Mouse (Mus musculus): ENCODE measurements at regions not wholly inside any gene's neighbourhood (a gene's known extent, or its start where the extent isn't known, plus 50 kb on each side); places are given as distances from the start of the nearest gene placed in this dataset.

DNA sequence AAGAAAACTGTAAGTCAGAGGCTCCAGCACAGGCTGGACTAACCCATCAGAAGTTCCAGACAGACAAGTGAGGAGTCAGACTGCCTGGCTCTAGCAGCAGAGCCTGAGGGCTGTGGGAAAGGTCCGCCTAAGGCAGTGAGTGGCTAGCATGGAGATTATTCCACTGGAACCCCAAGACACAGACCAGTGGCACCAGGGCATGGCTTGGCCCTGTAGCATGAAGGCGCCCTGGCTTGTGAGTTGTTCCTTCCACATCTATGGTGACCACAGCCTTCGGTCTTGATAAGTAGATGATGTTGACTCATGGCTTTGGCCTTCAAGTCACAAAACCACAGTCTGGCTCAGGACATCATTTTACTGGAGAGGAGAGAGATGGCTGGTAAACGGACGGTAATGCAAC, 60.7 kb upstream of the Myl10 start:
- no peaks in the 10 kb centered on the region for H3K9me3 ChIP-seq
- no peaks in the 10 kb centered on the region for H3K4me1 ChIP-seq
- no peak overlapping the region for H3K4me3 ChIP-seq
- H3K27me3 ChIP-seq (ENCODE audit: insufficient read depth, poor library complexity, severe bottlenecking), result no peaks in the 10 kb centered on the region
- no peak overlapping the region for H3K27ac ChIP-seq
- H3K36me3 ChIP-seq, result no peaks in the 10 kb centered on the region
- no peak for DNase-seq (ENCODE audit: low spot score)
- WGBS, result 82% methylated on average over 5 of the region's 5 CpGs

DNA sequence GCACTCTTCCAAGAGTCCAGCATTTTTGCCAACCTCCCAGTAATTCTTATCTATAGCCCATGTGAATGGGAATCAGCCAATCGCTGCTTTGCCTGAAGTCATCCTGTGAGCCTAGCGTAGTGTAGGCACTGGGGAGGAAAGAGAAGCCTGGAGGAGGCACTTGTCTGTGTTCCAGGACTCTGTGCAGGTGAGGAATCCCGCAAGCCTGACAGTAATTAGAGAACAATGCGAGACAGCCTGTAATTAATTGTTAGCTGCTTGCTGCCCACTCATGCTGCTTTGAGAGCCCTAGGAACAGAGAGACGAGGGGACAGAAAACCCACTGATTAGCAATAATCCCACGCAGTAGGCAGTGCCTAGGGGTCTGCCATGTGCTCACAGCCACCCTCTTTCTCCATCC, 59.0 kb upstream of the Myl10 start:
- H3K27me3 ChIP-seq (ENCODE audit: insufficient read depth, poor library complexity, severe bottlenecking), result no peaks in the 10 kb centered on the region
- H3K27ac ChIP-seq, result no peak overlapping the region
- H3K4me1 ChIP-seq, result peaks cover 4% of the 10 kb centered on the region; the same call in 1 of the 2 replicates
- H3K36me3 ChIP-seq, result no peaks in the 10 kb centered on the region
- 77% methylated on average over 6 of the region's 6 CpGs for WGBS
- no peak for DNase-seq (ENCODE audit: low spot score)
- no peaks in the 10 kb centered on the region for H3K9me3 ChIP-seq
- H3K4me3 ChIP-seq, result no peak overlapping the region

DNA sequence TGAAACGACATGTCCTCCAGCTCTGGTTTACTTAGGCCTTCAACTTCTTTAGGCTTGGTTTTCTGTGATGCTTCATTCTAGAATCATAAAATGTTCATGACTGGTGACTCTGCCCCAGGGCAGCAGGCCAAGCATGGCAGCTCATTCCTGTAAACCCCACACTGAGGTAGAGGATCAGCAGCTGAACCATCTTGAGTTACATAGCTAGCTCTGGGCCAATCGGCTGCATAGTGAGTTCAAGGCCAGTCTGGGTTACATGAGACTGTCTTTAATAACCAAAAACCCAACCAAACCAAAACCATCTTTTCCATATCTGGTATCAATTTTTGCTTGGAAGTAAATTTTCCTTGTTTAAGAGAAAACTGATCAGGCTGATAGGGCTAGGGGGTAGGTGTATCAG, 57.8 kb upstream of the Myl10 start:
- H3K4me3 ChIP-seq, result no peak overlapping the region
- no peaks in the 10 kb centered on the region for H3K9me3 ChIP-seq
- no peak overlapping the region for H3K27ac ChIP-seq
- no peak for DNase-seq (ENCODE audit: low spot score)
- H3K4me1 ChIP-seq, result peaks cover 4% of the 10 kb centered on the region; the same call in 1 of the 2 replicates
- no peaks in the 10 kb centered on the region for H3K36me3 ChIP-seq
- WGBS, result 87% methylated on average over 2 of the region's 2 CpGs
- no peaks in the 10 kb centered on the region for H3K27me3 ChIP-seq (ENCODE audit: insufficient read depth, poor library complexity, severe bottlenecking)

DNA sequence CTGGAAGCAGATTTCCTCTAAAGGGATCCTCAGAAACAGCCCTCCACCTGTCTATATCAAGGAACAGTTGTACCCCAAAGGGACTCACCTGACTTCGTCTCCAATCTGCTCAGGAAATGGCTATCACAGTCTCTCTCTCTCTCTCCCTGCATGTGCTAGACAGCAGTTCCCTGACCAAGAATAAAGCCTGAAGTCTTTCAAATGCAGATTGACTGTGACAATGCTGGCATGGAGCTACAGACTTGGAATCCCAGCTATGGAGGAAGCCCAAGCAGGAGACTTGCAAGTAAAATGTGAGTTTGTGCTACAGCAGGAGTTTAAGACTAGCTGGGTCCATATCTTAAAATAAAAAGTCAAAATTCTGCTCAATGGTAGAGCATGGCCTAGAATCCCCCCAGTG, 56.5 kb upstream of the Myl10 start:
- peaks cover 4% of the 10 kb centered on the region; the same call in 1 of the 2 replicates for H3K4me1 ChIP-seq
- DNase-seq (ENCODE audit: low spot score), result no peak
- H3K27ac ChIP-seq, result no peak overlapping the region
- no peaks in the 10 kb centered on the region for H3K27me3 ChIP-seq (ENCODE audit: insufficient read depth, poor library complexity, severe bottlenecking)
- no peaks in the 10 kb centered on the region for H3K36me3 ChIP-seq
- 51% methylated on average over 1 of the region's 1 CpGs for WGBS
- no peak overlapping the region for H3K4me3 ChIP-seq
- H3K9me3 ChIP-seq, result no peaks in the 10 kb centered on the region

DNA sequence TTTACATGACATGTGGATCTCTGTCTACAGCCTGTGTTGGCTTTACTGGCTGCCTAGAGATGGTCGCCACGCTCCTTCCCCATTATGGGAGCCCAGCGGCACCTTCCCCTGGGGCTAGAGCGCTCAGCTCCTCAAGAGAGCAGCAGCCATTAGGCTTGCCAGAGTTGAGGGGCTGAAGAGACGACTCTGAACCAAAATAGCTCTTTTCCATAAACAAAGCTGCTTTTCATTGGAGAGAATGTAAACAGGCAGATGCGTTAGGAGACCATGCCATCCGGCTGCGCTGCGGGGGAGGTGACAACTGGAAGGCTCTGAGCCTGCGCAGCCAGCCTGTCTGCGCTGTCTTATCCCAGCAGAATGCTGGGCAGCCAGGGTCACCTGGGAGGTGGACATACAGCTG, 55.1 kb upstream of the Myl10 start:
- H3K4me3 ChIP-seq, result no peak overlapping the region
- DNase-seq (ENCODE audit: low spot score), result no peak
- H3K9me3 ChIP-seq, result no peaks in the 10 kb centered on the region
- no peaks in the 10 kb centered on the region for H3K36me3 ChIP-seq
- peaks cover 4% of the 10 kb centered on the region; the same call in 1 of the 2 replicates for H3K4me1 ChIP-seq
- 64% methylated on average over 11 of the region's 11 CpGs for WGBS
- no peak overlapping the region for H3K27ac ChIP-seq
- H3K27me3 ChIP-seq (ENCODE audit: insufficient read depth, poor library complexity, severe bottlenecking), result no peaks in the 10 kb centered on the region

DNA sequence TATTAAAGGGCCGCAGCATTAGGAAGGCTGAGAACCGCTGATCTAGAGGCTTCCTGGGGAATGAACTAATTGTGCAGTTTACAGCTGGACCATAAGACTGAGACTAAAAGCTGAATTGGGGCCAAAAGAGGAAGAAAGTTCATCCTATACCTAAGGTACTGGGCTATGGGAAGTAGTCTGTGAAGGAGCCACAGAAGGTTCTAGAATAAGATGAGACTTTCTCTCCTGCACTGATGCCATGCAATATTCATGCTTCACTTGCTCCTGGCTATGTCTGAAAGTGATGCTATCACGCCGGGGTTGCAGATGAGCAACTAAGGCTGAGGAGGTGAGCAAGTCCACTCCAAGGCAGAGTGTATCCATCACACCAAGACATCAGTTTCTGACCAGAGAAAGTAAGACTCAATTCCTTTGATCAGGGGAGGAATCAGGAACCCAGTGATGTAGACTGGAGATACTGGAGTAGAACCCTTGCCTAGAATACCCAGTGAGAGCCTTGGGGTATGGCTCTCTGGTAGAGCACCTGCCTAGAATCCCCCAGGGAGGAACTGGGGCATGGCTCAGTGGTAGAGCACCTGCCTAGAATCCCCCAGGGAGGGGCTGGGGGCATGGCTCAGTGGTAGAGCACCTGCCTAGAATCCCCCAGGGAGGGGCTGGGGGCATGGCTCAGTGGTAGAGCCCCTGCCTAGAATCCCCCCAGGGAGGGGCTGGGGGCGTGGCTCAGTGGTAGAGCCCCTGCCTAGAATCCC, 51.9 kb upstream of the Myl10 start:
- Histone ChIP-seq H3K4me1 (peaks cover 4% of the 10 kb centered on the region; the same call in 1 of the 2 replicates), H3K27ac (no peak overlapping the region), H3K36me3 (no peaks in the 10 kb centered on the region), H3K9me3 (no peaks in the 10 kb centered on the region), H3K27me3 (ENCODE audit: insufficient read depth, poor library complexity, severe bottlenecking) (no peaks in the 10 kb centered on the region), H3K4me3 (no peak overlapping the region)
- WGBS, result 73% methylated on average over 5 of the region's 5 CpGs
- no peak for DNase-seq (ENCODE audit: low spot score)

DNA sequence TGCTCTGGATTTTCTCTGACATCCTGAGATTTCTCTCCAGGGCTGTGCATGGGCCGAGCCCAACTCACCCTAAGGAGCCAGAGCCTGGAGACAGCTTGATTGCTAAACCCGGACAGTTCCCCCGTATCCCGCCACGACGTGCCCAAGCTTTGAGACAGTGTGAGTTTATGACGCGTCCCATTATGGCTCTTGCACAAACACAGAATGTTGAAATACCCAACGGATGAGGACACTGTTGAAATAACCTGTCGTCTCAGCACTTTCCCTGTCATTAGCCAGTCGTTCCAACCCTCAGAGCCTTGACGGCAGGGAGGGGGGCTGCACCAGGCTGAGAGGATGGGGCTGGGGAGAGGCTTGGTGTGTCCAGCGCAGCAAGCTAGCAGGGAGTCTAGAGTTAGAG, 50.7 kb upstream of the Myl10 start:
- Histone ChIP-seq H3K27ac (no peak overlapping the region), H3K4me1 (peaks cover 4% of the 10 kb centered on the region; the same call in 1 of the 2 replicates), H3K27me3 (ENCODE audit: insufficient read depth, poor library complexity, severe bottlenecking) (no peaks in the 10 kb centered on the region), H3K36me3 (no peaks in the 10 kb centered on the region), H3K4me3 (no peak overlapping the region), H3K9me3 (no peaks in the 10 kb centered on the region)
- 70% methylated on average over 13 of the region's 13 CpGs for WGBS
- no peak for DNase-seq (ENCODE audit: low spot score)
